ENCODE assay signal across 17 mouse cellular contexts in the genomic region with DNA sequence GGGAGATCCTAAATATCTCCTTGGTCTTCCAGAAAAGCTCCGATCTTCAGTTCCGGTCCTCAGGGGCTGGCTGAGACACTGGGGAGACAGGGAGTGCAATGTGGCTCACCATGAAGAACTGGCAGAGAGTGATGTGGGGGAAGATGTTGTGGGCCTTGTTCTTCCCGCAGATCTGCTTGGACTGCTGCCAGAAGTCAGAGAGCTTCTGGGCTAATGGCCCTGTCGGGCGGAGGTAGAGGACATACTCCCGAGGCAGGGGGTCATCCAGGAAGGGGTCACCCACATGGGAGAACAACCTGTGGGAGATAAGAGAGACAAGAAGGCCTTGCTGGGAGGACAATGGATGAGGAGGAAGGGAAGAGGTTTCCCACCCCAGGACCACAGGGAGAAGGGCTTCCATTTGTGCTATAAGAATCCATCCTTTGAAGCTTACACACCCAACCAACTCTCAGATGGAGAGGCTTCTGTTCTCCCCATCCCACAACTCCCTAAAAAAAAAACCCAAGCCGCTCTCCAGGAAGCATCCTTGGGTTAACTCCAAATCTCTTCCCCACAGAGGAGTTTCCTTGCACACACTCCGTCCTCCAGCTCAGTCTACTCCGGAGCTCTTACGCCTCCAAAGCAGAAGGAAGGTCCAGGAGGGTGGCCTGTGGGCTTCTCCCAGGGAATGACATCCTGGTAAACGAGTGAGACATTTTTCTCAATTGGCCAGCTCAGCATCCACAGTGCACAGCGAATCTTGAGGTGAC. TPM values are rescaled to one million over a fixed set of nuclear protein-coding genes. Genes with fewer than 3 reads are reported as not detected.
A peak's percentile ranks its signal among the peaks of the same experiment; 100 is the strongest.
DNase-seq lines count a peak whose midpoint lies in the region; ATAC-seq and TF ChIP-seq lines count a peak whose summit lies in the region.
"Had no signal": no experiment of that assay in that cellular context is flagged by ENCODE, and none has a peak within 500 bp of the region (broad histone marks: within the 10 kb centered on the region; RNA-seq: fewer than 3 reads in every experiment).

No protein-coding gene starts in this region.

- H3K4me1 ChIP-seq in heart, embryonic 14.5 days (ENCODE audit: control insufficient read depth in 2 of 2, insufficient read depth in 2 of 2, low read length in 2 of 2): peaks cover 19 to 20% of the 10 kb centered on the region in 2 experiments
- peaks cover 24% of the 10 kb centered on the region for H3K4me1 ChIP-seq in heart, embryonic 11.5 days (ENCODE audit: control insufficient read depth, insufficient read depth, low read length)
- H3K4me1 ChIP-seq in bone marrow macrophage, adult 2 months (ENCODE audit: control insufficient read depth, insufficient read depth, low read length): peaks cover 42% of the 10 kb centered on the region
- peaks cover 8% of the 10 kb centered on the region for H3K4me1 ChIP-seq in forebrain, embryonic 16.5 days (replicated peaks; ENCODE audit: control insufficient read depth, insufficient read depth, low read length)
- H3K4me1 ChIP-seq in midbrain, embryonic 13.5 days (replicated peaks): peaks cover 15% of the 10 kb centered on the region

- 42% methylated on average over 12 of the region's 12 CpGs for WGBS in heart, embryonic 14.5 days
- 56% methylated on average over 12 of the region's 12 CpGs for WGBS in heart, embryonic 11.5 days (ENCODE audit: insufficient replicate concordance)
- 76% methylated on average over 12 of the region's 12 CpGs for WGBS in forebrain, embryonic 16.5 days
- 79% methylated on average over 12 of the region's 12 CpGs for WGBS in midbrain, embryonic 13.5 days

- H3K27me3 ChIP-seq in heart, embryonic 14.5 days (ENCODE audit: control insufficient read depth, insufficient read depth, low read length): no peaks in the 10 kb centered on the region
- no peaks in the 10 kb centered on the region for H3K27me3 ChIP-seq in heart, embryonic 11.5 days (ENCODE audit: control insufficient read depth, insufficient read depth, low read length)
- no peaks in the 10 kb centered on the region for H3K27me3 ChIP-seq in forebrain, embryonic 16.5 days (replicated peaks; ENCODE audit: control insufficient read depth, insufficient read depth, low read length)
- no peaks in the 10 kb centered on the region for H3K27me3 ChIP-seq in midbrain, embryonic 13.5 days
- H3K27me3 ChIP-seq: heart, embryonic 12.5 days had no signal

- no peak for DNase-seq in yolk sac, embryonic 10.5 days (ENCODE audit: low spot score)
- DNase-seq: adrenal gland, postnatal 14 days; cerebellum, adult 9-10 months; lung, postnatal 14 days; thymus, adult 2 months had no signal

- no peak for ATAC-seq in heart, embryonic 14.5 days (ENCODE audit: insufficient number of reproducible peaks, insufficient read depth, low FRiP score, low read depth)
- ATAC-seq in heart, embryonic 11.5 days (replicated peaks; ENCODE audit: insufficient number of reproducible peaks, low FRiP score, low TSS enrichment): no peak
- ATAC-seq in forebrain, embryonic 16.5 days: no peak
- 0 out of 2 replicates have a peak, but pooled peaks have one; percentile 9 for ATAC-seq in midbrain, embryonic 13.5 days
- ATAC-seq in granulocyte monocyte progenitor cell, adult 5-6 weeks (replicated peaks; ENCODE audit: poor library complexity, severe bottlenecking): no peak
- ATAC-seq in megakaryocyte, adult 5-6 weeks (ENCODE audit: poor library complexity, severe bottlenecking): no peak
- ATAC-seq: intestine, embryonic 16.5 days had no signal

- H3K36me3 ChIP-seq in heart, embryonic 14.5 days (ENCODE audit: control insufficient read depth, insufficient read depth, low read length): no peaks in the 10 kb centered on the region
- H3K36me3 ChIP-seq in heart, embryonic 11.5 days (ENCODE audit: control insufficient read depth, insufficient read depth, low read length): no peaks in the 10 kb centered on the region; the same call in 1 of the 2 replicates
- H3K36me3 ChIP-seq in forebrain, embryonic 16.5 days (ENCODE audit: control insufficient read depth, insufficient read depth): no peaks in the 10 kb centered on the region
- H3K36me3 ChIP-seq in midbrain, embryonic 13.5 days: no peaks in the 10 kb centered on the region

- no peak for TF ChIP-seq POLR2A in bone marrow macrophage, adult 2 months (IDR thresholded peaks at IDR 0.05; ENCODE audit: borderline replicate concordance, low read depth, low read length)

- peak overlapping the region in 1 of 2 experiments; percentile 24; a peak in 1 of 4 replicates for H3K27ac ChIP-seq in heart, embryonic 14.5 days (replicated peaks in 1 of 2; ENCODE audit: control insufficient read depth in 1 of 2, insufficient read depth in 1 of 2, low read depth in 2 of 2, low read length in 2 of 2)
- H3K27ac ChIP-seq in heart, embryonic 11.5 days (ENCODE audit: low read depth, low read length): no peak overlapping the region
- H3K27ac ChIP-seq in bone marrow macrophage, adult 2 months (ENCODE audit: insufficient read depth, low read depth, low read length): peak overlapping the region; percentile 14; the same call in 1 of the 2 replicates
- peak overlapping the region; percentile 39 for H3K27ac ChIP-seq in forebrain, embryonic 16.5 days (ENCODE audit: low read length)
- H3K27ac ChIP-seq in midbrain, embryonic 13.5 days: peak overlapping the region; percentile 71

- no peak for TF ChIP-seq CTCF in bone marrow macrophage, adult 2 months (IDR thresholded peaks at IDR 0.05; ENCODE audit: low read depth, low read length)

- peaks cover 3% of the 10 kb centered on the region; the same call in 1 of the 2 replicates for H3K9me3 ChIP-seq in heart, embryonic 14.5 days (ENCODE audit: control insufficient read depth, low read length)
- H3K9me3 ChIP-seq in heart, embryonic 11.5 days (replicated peaks; ENCODE audit: control insufficient read depth, low read length): peaks cover 3% of the 10 kb centered on the region; the same call in 1 of the 2 replicates
- no peaks in the 10 kb centered on the region for H3K9me3 ChIP-seq in forebrain, embryonic 16.5 days (ENCODE audit: control insufficient read depth, low read length)
- no peaks in the 10 kb centered on the region for H3K9me3 ChIP-seq in midbrain, embryonic 13.5 days

- no peak overlapping the region for H3K4me3 ChIP-seq in heart, embryonic 14.5 days (ENCODE audit: control insufficient read depth in 1 of 2, insufficient read depth in 1 of 2, low read depth in 1 of 2, low read length in 2 of 2)
- H3K4me3 ChIP-seq in heart, embryonic 11.5 days (ENCODE audit: low read depth, low read length): no peak overlapping the region
- H3K4me3 ChIP-seq in bone marrow macrophage, adult 2 months (ENCODE audit: insufficient read depth, low read length): no peak overlapping the region
- no peak overlapping the region for H3K4me3 ChIP-seq in forebrain, embryonic 16.5 days (replicated peaks; ENCODE audit: low read length)
- no peak overlapping the region for H3K4me3 ChIP-seq in midbrain, embryonic 13.5 days (replicated peaks)
- H3K4me3 ChIP-seq: heart, embryonic 12.5 days had no signal

- H3K9ac ChIP-seq in heart, embryonic 14.5 days (ENCODE audit: low read length): 0 out of 2 replicates have a peak overlapping the region, but pooled peaks have one; percentile 21
- no peak overlapping the region for H3K9ac ChIP-seq in heart, embryonic 11.5 days (ENCODE audit: low read depth, low read length)
- H3K9ac ChIP-seq in forebrain, embryonic 16.5 days (replicated peaks; ENCODE audit: low read depth, low read length): no peak overlapping the region
- no peak overlapping the region for H3K9ac ChIP-seq in midbrain, embryonic 13.5 days (replicated peaks)
- H3K9ac ChIP-seq: heart, embryonic 12.5 days had no signal

- peak overlapping the region; percentile 3; the same call in 1 of the 2 replicates for H3K4me2 ChIP-seq in heart, embryonic 14.5 days (ENCODE audit: low read length)
- no peak overlapping the region for H3K4me2 ChIP-seq in heart, embryonic 11.5 days
- no peak overlapping the region for H3K4me2 ChIP-seq in forebrain, embryonic 16.5 days (ENCODE audit: low read length)
- H3K4me2 ChIP-seq in midbrain, embryonic 13.5 days (replicated peaks): no peak overlapping the region

RNA-seq across cellular contexts. Expression of gene Crtam, which starts 46.1 kb away (rescaled TPM):
- not detected in 2 replicates for polyA plus RNA-seq in heart, embryonic 14.5 days (2014; fragmentation: Nextera tagmentation; extraction: Ambion mirVana)
- polyA plus RNA-seq in heart, embryonic 11.5 days (2014; fragmentation: Nextera tagmentation; extraction: Ambion mirVana): 0.13 and 0.15 TPM in 2 replicates
- polyA plus RNA-seq in bone marrow macrophage, adult 2 months (2012; ENCODE audit: insufficient read depth, insufficient read length, missing spikeins): not detected in 2 replicates
- polyA plus RNA-seq in forebrain, embryonic 16.5 days (2015; fragmentation: Nextera tagmentation; extraction: Ambion mirVana): 0.17 TPM in 1 of 2 replicates, not detected in the other
- 0.04 and 0.19 TPM in 2 replicates for polyA plus RNA-seq in midbrain, embryonic 13.5 days (2015; fragmentation: Nextera tagmentation; extraction: Ambion mirVana)
- not detected in 2 replicates for total RNA-seq in granulocyte monocyte progenitor cell, adult 5-6 weeks (2014; fragmentation: Nextera tagmentation)
- total RNA-seq in granulocyte monocyte progenitor cell, adult 5-6 weeks (2017): 0.10 TPM in 1 of 2 replicates, not detected in the other
- 0.45 and 0.62 TPM in 2 replicates for total RNA-seq in megakaryocyte, adult 5-6 weeks (2015)
- total RNA-seq in megakaryocyte, adult 5-6 weeks (2017): 0.40 and 0.77 TPM in 2 replicates
- total RNA-seq: adrenal gland, postnatal 14 days; liver, adult 2 months had no signal
- polyA plus RNA-seq: embryonic facial prominence, embryonic 11.5 days; liver, adult 2 months; neural tube, embryonic 11.5 days had no signal
